Mouse (Mus musculus): ENCODE measurements around the gene Edrf1. TPM values are rescaled to one million over a fixed set of nuclear protein-coding genes. Genes with fewer than 3 reads are reported as not detected.
"Not testable (repeated sequence)": the region's sequence is repeated elsewhere in the genome, so short reads cannot be mapped to it uniquely, and the experiment has no call there.

Edrf1 gene
- polyA plus RNA-seq, 1 experiment from 2014 or later: 15.2 TPM

GRCm38 (mm10) chr7:133670846-133671245 lies 33.5 kb downstream of the Edrf1 start:
- no peak for ATAC-seq (replicated peaks; ENCODE audit: insufficient number of reproducible peaks, low FRiP score, low TSS enrichment)
- WGBS (ENCODE audit: insufficient replicate concordance): 88% methylated on average over 3 of the region's 3 CpGs
- Histone ChIP-seq H3K9me3 (replicated peaks; ENCODE audit: control insufficient read depth, low read length) (no peaks in the 10 kb centered on the region), H3K4me3 (ENCODE audit: low read depth, low read length) (no peak overlapping the region), H3K9ac (ENCODE audit: low read depth, low read length) (no peak overlapping the region), H3K4me2 (no peak overlapping the region), H3K27me3 (ENCODE audit: control insufficient read depth, insufficient read depth, low read length) (no peaks in the 10 kb centered on the region), H3K27ac (ENCODE audit: low read depth, low read length) (no peak overlapping the region), H3K36me3 (ENCODE audit: control insufficient read depth, insufficient read depth, low read length) (peaks cover 35% of the 10 kb centered on the region), H3K4me1 (ENCODE audit: control insufficient read depth, insufficient read depth, low read length) (no peaks in the 10 kb centered on the region)

GRCm38 (mm10) chr7:133676002-133676401 lies 38.7 kb downstream of the Edrf1 start:
- Histone ChIP-seq H3K4me3 (ENCODE audit: low read depth, low read length) (no peak overlapping the region), H3K9ac (ENCODE audit: low read depth, low read length) (no peak overlapping the region), H3K36me3 (ENCODE audit: control insufficient read depth, insufficient read depth, low read length) (peaks cover 16% of the 10 kb centered on the region), H3K4me2 (no peak overlapping the region), H3K4me1 (ENCODE audit: control insufficient read depth, insufficient read depth, low read length) (no peaks in the 10 kb centered on the region), H3K27me3 (ENCODE audit: control insufficient read depth, insufficient read depth, low read length) (no peaks in the 10 kb centered on the region), H3K27ac (ENCODE audit: low read depth, low read length) (no peak overlapping the region), H3K9me3 (replicated peaks; ENCODE audit: control insufficient read depth, low read length) (no peaks in the 10 kb centered on the region)
- ATAC-seq (replicated peaks; ENCODE audit: insufficient number of reproducible peaks, low FRiP score, low TSS enrichment): no peak
- WGBS (ENCODE audit: insufficient replicate concordance): 66% methylated on average over 9 of the region's 9 CpGs

DNA sequence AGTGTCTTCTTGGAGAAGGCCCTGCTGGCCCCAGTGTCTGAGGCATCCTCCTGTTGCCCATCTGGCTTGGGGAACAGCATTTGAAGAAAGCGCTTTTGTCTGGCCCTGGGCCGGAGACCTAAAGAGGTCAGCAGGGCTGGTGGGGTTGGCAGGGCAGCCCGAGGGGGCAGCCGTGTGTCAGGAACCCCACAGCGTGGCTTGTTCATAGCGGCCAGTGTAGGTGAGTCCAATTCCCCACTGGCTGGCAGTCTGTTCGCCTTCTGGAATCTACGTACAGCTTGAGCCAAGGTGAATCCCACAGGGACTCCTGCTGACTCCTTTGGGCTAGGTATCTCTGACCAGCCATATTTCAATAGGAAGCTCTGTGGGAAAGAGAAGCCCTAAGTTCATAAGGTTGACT lies 41.4 kb downstream of the Edrf1 start:
- Histone ChIP-seq H3K4me3 (ENCODE audit: low read depth, low read length) (no peak overlapping the region), H3K9me3 (replicated peaks; ENCODE audit: control insufficient read depth, low read length) (no peaks in the 10 kb centered on the region), H3K27me3 (ENCODE audit: control insufficient read depth, insufficient read depth, low read length) (no peaks in the 10 kb centered on the region), H3K27ac (ENCODE audit: low read depth, low read length) (no peak overlapping the region), H3K9ac (ENCODE audit: low read depth, low read length) (no peak overlapping the region), H3K4me1 (ENCODE audit: control insufficient read depth, insufficient read depth, low read length) (no peaks in the 10 kb centered on the region), H3K4me2 (no peak overlapping the region), H3K36me3 (ENCODE audit: control insufficient read depth, insufficient read depth, low read length) (0 out of 2 replicates have a peak, but pooled peaks cover 3% of the 10 kb centered on the region)
- ATAC-seq (replicated peaks; ENCODE audit: insufficient number of reproducible peaks, low FRiP score, low TSS enrichment): no peak
- 79% methylated on average over 8 of the region's 8 CpGs for WGBS (ENCODE audit: insufficient replicate concordance)

GRCm38 (mm10) chr7:133679439-133679838 lies 42.1 kb downstream of the Edrf1 start:
- no peak overlapping the region for H3K4me3 ChIP-seq (ENCODE audit: low read depth, low read length)
- H3K27ac ChIP-seq (ENCODE audit: low read depth, low read length): no peak overlapping the region
- 0 out of 2 replicates have a peak, but pooled peaks cover 3% of the 10 kb centered on the region for H3K36me3 ChIP-seq (ENCODE audit: control insufficient read depth, insufficient read depth, low read length)
- no peaks in the 10 kb centered on the region for H3K4me1 ChIP-seq (ENCODE audit: control insufficient read depth, insufficient read depth, low read length)
- no peaks in the 10 kb centered on the region for H3K27me3 ChIP-seq (ENCODE audit: control insufficient read depth, insufficient read depth, low read length)
- 74% methylated on average over 4 of the region's 4 CpGs for WGBS (ENCODE audit: insufficient replicate concordance)
- H3K4me2 ChIP-seq: no peak overlapping the region
- no peak for ATAC-seq (replicated peaks; ENCODE audit: insufficient number of reproducible peaks, low FRiP score, low TSS enrichment)
- H3K9ac ChIP-seq (ENCODE audit: low read depth, low read length): no peak overlapping the region
- no peaks in the 10 kb centered on the region for H3K9me3 ChIP-seq (replicated peaks; ENCODE audit: control insufficient read depth, low read length)

- no peak within 1 kb of the TSS for H3K27ac ChIP-seq (ENCODE audit: low read depth, low read length)
- no peak within 1 kb of the TSS for H3K4me3 ChIP-seq (ENCODE audit: low read depth, low read length)
- H3K4me2 ChIP-seq: no peak within 1 kb of the TSS
- no peaks in the 10 kb centered on the region for H3K4me1 ChIP-seq (ENCODE audit: control insufficient read depth, insufficient read depth, low read length)
- no peak within 1 kb of the TSS for H3K9ac ChIP-seq (ENCODE audit: low read depth, low read length)
- ATAC-seq (replicated peaks; ENCODE audit: insufficient number of reproducible peaks, low FRiP score, low TSS enrichment): no peak
- 70% methylated on average over 3 of the region's 3 CpGs for WGBS (ENCODE audit: insufficient replicate concordance)
- H3K27me3 ChIP-seq (ENCODE audit: control insufficient read depth, insufficient read depth, low read length): no peaks in the 10 kb centered on the region
- H3K9me3 ChIP-seq (replicated peaks; ENCODE audit: control insufficient read depth, low read length): no peaks in the 10 kb centered on the region
- 0 out of 2 replicates have a peak, but pooled peaks cover 3% of the 10 kb centered on the region for H3K36me3 ChIP-seq (ENCODE audit: control insufficient read depth, insufficient read depth, low read length)
These were observed 42.6 kb downstream of the Edrf1 start, which contains the start of gene Mmp21 for GRCm38 (mm10) chr7:133679961-133680360. Mmp21 (minus strand) TSS chr7:133680061.

DNA sequence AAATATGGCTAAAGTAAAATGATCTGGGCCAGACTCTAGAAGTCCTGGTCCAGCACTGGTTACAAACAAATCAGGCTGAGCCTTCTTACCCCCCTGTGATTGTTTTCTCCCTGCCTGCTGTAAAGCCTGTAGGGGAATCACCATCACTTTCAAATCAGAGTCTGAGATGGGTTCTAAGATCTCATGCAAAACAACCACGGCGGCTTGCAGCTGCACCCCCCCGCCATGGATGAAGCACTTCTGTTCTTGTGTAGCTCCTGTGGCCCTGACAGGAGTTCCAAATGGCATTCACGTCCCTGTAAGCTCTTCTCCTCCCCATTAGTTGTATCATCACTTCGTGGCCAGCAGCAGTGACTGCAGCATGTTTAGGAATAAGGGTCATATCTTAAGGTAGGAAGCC lies 46.3 kb downstream of the Edrf1 start:
- no peak overlapping the region for H3K27ac ChIP-seq (ENCODE audit: low read depth, low read length)
- H3K36me3 ChIP-seq (ENCODE audit: control insufficient read depth, insufficient read depth, low read length): peaks cover 15% of the 10 kb centered on the region
- H3K9ac ChIP-seq (ENCODE audit: low read depth, low read length): no peak overlapping the region
- WGBS (ENCODE audit: insufficient replicate concordance): 76% methylated on average over 5 of the region's 5 CpGs
- H3K4me1 ChIP-seq (ENCODE audit: control insufficient read depth, insufficient read depth, low read length): no peaks in the 10 kb centered on the region
- H3K4me2 ChIP-seq: no peak overlapping the region
- H3K27me3 ChIP-seq (ENCODE audit: control insufficient read depth, insufficient read depth, low read length): no peaks in the 10 kb centered on the region
- peaks cover 13% of the 10 kb centered on the region for H3K9me3 ChIP-seq (replicated peaks; ENCODE audit: control insufficient read depth, low read length)
- no peak overlapping the region for H3K4me3 ChIP-seq (ENCODE audit: low read depth, low read length)
- ATAC-seq (replicated peaks; ENCODE audit: insufficient number of reproducible peaks, low FRiP score, low TSS enrichment): no peak

DNA sequence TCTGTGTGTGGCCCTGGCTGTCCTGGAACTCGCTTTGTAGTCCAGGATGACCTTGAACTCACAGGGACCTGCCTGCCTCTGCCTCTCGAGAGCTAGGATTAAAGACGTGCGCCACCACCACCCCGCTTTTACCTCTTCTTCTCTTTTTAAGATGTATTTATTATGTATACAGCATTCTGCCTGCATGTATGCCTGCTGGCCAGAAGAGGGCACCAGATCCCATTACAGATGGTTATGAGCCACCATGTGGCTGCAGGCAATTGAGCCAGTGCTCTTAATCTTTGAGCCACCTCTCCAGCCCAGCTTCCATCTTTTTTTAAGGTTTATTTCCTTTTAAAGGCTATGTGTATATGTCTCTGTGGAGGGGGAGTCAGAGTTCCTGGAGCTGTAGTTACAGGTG lies 46.8 kb downstream of the Edrf1 start:
- Histone ChIP-seq H3K4me3 (ENCODE audit: low read depth, low read length) (no peak overlapping the region), H3K9me3 (replicated peaks; ENCODE audit: control insufficient read depth, low read length) (peaks cover 14% of the 10 kb centered on the region), H3K4me1 (ENCODE audit: control insufficient read depth, insufficient read depth, low read length) (no peaks in the 10 kb centered on the region), H3K27me3 (ENCODE audit: control insufficient read depth, insufficient read depth, low read length) (no peaks in the 10 kb centered on the region), H3K36me3 (ENCODE audit: control insufficient read depth, insufficient read depth, low read length) (peaks cover 20% of the 10 kb centered on the region), H3K27ac (ENCODE audit: low read depth, low read length) (no peak overlapping the region), H3K9ac (ENCODE audit: low read depth, low read length) (no peak overlapping the region), H3K4me2 (no peak overlapping the region)
- no peak for ATAC-seq (replicated peaks; ENCODE audit: insufficient number of reproducible peaks, low FRiP score, low TSS enrichment)
- 81% methylated on average over 5 of the region's 5 CpGs for WGBS (ENCODE audit: insufficient replicate concordance)

GRCm38 (mm10) chr7:133684701-133685100 lies 47.4 kb downstream of the Edrf1 start:
- Histone ChIP-seq H3K27ac (ENCODE audit: low read depth, low read length) (no peak overlapping the region), H3K27me3 (ENCODE audit: control insufficient read depth, insufficient read depth, low read length) (no peaks in the 10 kb centered on the region), H3K9me3 (replicated peaks; ENCODE audit: control insufficient read depth, low read length) (peaks cover 14% of the 10 kb centered on the region), H3K36me3 (ENCODE audit: control insufficient read depth, insufficient read depth, low read length) (peaks cover 26% of the 10 kb centered on the region), H3K4me2 (no peak overlapping the region), H3K4me3 (ENCODE audit: low read depth, low read length) (no peak overlapping the region), H3K4me1 (ENCODE audit: control insufficient read depth, insufficient read depth, low read length) (no peaks in the 10 kb centered on the region), H3K9ac (ENCODE audit: low read depth, low read length) (no peak overlapping the region)
- no peak for ATAC-seq (replicated peaks; ENCODE audit: insufficient number of reproducible peaks, low FRiP score, low TSS enrichment)
- WGBS (ENCODE audit: insufficient replicate concordance): 97% methylated on average over 6 of the region's 6 CpGs

DNA sequence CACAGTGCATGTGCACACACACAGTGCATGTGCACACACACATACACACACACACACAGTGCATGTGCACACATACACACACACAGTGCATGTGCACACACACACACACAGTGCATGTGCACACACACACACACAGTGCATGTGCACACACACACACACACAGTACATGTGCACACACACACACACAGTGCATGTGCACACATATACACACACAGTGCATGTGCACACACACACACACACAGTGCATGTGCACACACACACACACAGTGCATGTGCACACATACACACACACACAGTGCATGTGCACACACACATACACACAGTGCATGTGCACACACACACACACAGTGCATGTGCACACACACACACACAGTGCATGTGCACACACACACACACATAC lies 48.3 kb downstream of the Edrf1 start:
- not testable (repeated sequence) for H3K4me2 ChIP-seq; H3K27me3 ChIP-seq (ENCODE audit: control insufficient read depth, insufficient read depth, low read length); H3K27ac ChIP-seq (ENCODE audit: low read depth, low read length); H3K9ac ChIP-seq (ENCODE audit: low read depth, low read length); H3K4me1 ChIP-seq (ENCODE audit: control insufficient read depth, insufficient read depth, low read length); ATAC-seq (replicated peaks; ENCODE audit: insufficient number of reproducible peaks, low FRiP score, low TSS enrichment); H3K4me3 ChIP-seq (ENCODE audit: low read depth, low read length)
- peaks cover 32% of the 10 kb centered on the region for H3K36me3 ChIP-seq (ENCODE audit: control insufficient read depth, insufficient read depth, low read length)
- H3K9me3 ChIP-seq (replicated peaks; ENCODE audit: control insufficient read depth, low read length): peaks cover 14% of the 10 kb centered on the region

All from heart, embryonic 11.5 days (tissue).